Mouse (Mus musculus) forebrain, embryonic 12.5 days (tissue): ENCODE data around the gene Map3k19. TPM values are rescaled to one million over a fixed set of nuclear protein-coding genes. Genes with fewer than 3 reads are reported as not detected.

Experiments
- ATAC-seq: fragments of 200-750 bp; cut with Nextera tagmentation; 2 replicates; pipeline ENCODE4 v1.8.0; 2017; ENCODE audit warnings: moderate TSS enrichment; ENCODE audit not compliant: low FRiP score
- H3K27ac ChIP-seq: fragments of 300-500 bp; sonication (generic); 2 replicates; pipeline ENCODE4 v1.5.1; 2016; ENCODE audit warnings: mild to moderate bottlenecking
- H3K27me3 ChIP-seq: fragments of 300-500 bp; sonication (generic); 2 replicates; pipeline ENCODE4 v1.6.1; 2016; ENCODE audit warnings: mild to moderate bottlenecking
- H3K36me3 ChIP-seq: fragments of 300-500 bp; sonication (generic); replicated peaks from 2 replicates; pipeline ENCODE4 v1.6.1; 2016; ENCODE audit warnings: mild to moderate bottlenecking
- H3K4me1 ChIP-seq: fragments of 300-500 bp; sonication (generic); 2 replicates; pipeline ENCODE4 v1.6.1; 2016
- H3K4me2 ChIP-seq: fragments of 300-500 bp; sonication (generic); 2 replicates; pipeline ENCODE4 v1.6.1; 2016; ENCODE audit warnings: mild to moderate bottlenecking, moderate library complexity
- H3K4me3 ChIP-seq: fragments of 300-500 bp; sonication (generic); replicated peaks from 2 replicates; pipeline ENCODE4 v1.5.1; 2016; ENCODE audit warnings: mild to moderate bottlenecking
- H3K9ac ChIP-seq: fragments of 300-500 bp; sonication (generic); 2 replicates; pipeline ENCODE4 v1.6.1; 2016; ENCODE audit warnings: mild to moderate bottlenecking
- H3K9me3 ChIP-seq: fragments of 300-500 bp; sonication (generic); 2 replicates; pipeline ENCODE4 v1.6.1; 2016
- WGBS: fragments of 180-500 bp; shearing (Covaris S2); methylation state at CpG from one replicate; pipeline ENCODE4 v1.1.7; 2016; 5-methylcytosine and 5-hydroxymethylcytosine counted together
- polyA plus RNA-seq: library from polyadenylated mRNA; unstranded; fragments of >200 nt; fragmentation: Nextera tagmentation; extraction: Ambion mirVana; gene quantifications from 2 replicates; pipeline ENCODE4 v1.2.1, GENCODE M21; 2016

Gene Map3k19
- polyA plus RNA-seq, 1 experiment from 2014 or later: 0.17 TPM

DNA sequence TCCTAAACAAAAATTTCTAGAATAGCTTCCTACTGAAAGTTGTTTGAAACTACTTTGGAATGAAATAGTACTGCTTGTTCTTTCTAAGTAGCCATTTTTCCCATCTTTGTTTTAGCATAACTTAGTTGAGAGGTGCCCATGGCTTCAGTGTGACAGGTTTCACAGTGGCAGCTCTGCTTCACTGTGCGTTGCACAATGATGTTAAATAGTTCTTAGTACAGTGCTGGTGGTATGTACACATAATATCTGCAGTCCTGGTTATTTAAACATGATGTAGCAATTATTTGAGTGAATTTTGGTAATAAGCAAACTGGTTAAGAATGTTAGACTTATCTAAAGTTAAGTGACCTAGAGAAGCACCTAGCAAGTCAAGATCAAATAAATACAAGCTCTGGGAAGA lies 61.4 kb downstream of the Map3k19 start:
- H3K9ac ChIP-seq: no peak overlapping the region
- H3K4me1 ChIP-seq: no peaks in the 10 kb centered on the region
- no peak overlapping the region for H3K27ac ChIP-seq
- H3K9me3 ChIP-seq: no peaks in the 10 kb centered on the region
- 96% methylated on average over 1 of the region's 1 CpGs for WGBS
- H3K4me2 ChIP-seq: no peak overlapping the region
- no peak overlapping the region for H3K4me3 ChIP-seq
- H3K27me3 ChIP-seq: no peaks in the 10 kb centered on the region
- H3K36me3 ChIP-seq: peaks cover 17% of the 10 kb centered on the region
- no peak for ATAC-seq

GRCm38 (mm10) chr1:127788943-127789342 lies 65.9 kb downstream of the Map3k19 start:
- no peak overlapping the region for H3K9ac ChIP-seq
- no peak for ATAC-seq
- no peaks in the 10 kb centered on the region for H3K9me3 ChIP-seq
- no peaks in the 10 kb centered on the region for H3K27me3 ChIP-seq
- no peak overlapping the region for H3K27ac ChIP-seq
- H3K4me3 ChIP-seq: no peak overlapping the region
- no peaks in the 10 kb centered on the region for H3K4me1 ChIP-seq
- H3K4me2 ChIP-seq: no peak overlapping the region
- 85% methylated on average over 6 of the region's 6 CpGs for WGBS
- peaks cover 11% of the 10 kb centered on the region; the same call in 1 of the 2 replicates for H3K36me3 ChIP-seq

- no peak for ATAC-seq
- no peak overlapping the region for H3K4me3 ChIP-seq
- H3K27me3 ChIP-seq: no peaks in the 10 kb centered on the region
These were observed 68.9 kb downstream of the Map3k19 start for GRCm38 (mm10) chr1:127785882-127786281.

DNA sequence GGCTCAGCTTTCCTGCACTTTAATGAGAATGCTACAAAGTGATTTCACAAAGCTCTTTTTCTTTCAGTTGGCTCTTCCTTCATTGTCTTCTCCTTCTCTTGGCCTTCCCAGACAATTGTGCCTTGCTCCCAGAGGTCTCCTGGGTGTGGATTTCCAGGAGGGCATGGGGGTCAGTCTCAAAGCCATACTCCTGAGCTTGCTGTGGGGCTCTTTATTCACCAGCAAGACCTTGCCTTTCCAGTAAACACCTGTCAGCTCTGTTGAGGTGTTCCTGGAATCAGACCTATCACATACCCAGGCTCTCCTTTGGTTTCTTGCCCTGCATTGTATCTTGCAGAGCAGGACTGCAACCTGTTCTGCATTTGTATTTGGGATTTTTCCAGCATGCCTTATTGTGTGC lies 71.0 kb downstream of the Map3k19 start:
- peaks cover 36% of the 10 kb centered on the region for H3K4me1 ChIP-seq
- no peak for ATAC-seq
- H3K4me3 ChIP-seq: no peak overlapping the region
- no peak overlapping the region for H3K27ac ChIP-seq
- H3K27me3 ChIP-seq: no peaks in the 10 kb centered on the region
- no peaks in the 10 kb centered on the region for H3K9me3 ChIP-seq
- no peak overlapping the region for H3K9ac ChIP-seq
- H3K36me3 ChIP-seq: peaks cover 4% of the 10 kb centered on the region; the same call in 1 of the 2 replicates
- no peak overlapping the region for H3K4me2 ChIP-seq

More at GRCm38 (mm10) chr1:127785882-127786281, 68.9 kb downstream of the Map3k19 start:
- WGBS: 77% methylated on average over 1 of the region's 1 CpGs
- Histone ChIP-seq H3K36me3 (peaks cover 4% of the 10 kb centered on the region; the same call in 1 of the 2 replicates), H3K27ac (no peak overlapping the region), H3K4me1 (peaks cover 21% of the 10 kb centered on the region), H3K4me2 (no peak overlapping the region), H3K9me3 (no peaks in the 10 kb centered on the region), H3K9ac (no peak overlapping the region)

GRCm38 (mm10) chr1:127780849-127781248 lies 74.0 kb downstream of the Map3k19 start:
- ATAC-seq: no peak
- H3K9me3 ChIP-seq: no peaks in the 10 kb centered on the region
- WGBS: 60% methylated on average over 2 of the region's 2 CpGs
- peaks cover 8% of the 10 kb centered on the region for H3K36me3 ChIP-seq
- H3K27ac ChIP-seq: no peak overlapping the region
- no peak overlapping the region for H3K4me3 ChIP-seq
- H3K27me3 ChIP-seq: no peaks in the 10 kb centered on the region
- H3K9ac ChIP-seq: no peak overlapping the region
- H3K4me2 ChIP-seq: no peak overlapping the region
- peaks cover 50% of the 10 kb centered on the region for H3K4me1 ChIP-seq

- Histone ChIP-seq H3K4me1 (peaks cover 54% of the 10 kb centered on the region), H3K36me3 (peaks cover 8% of the 10 kb centered on the region), H3K27ac (no peak overlapping the region), H3K9me3 (no peaks in the 10 kb centered on the region), H3K27me3 (no peaks in the 10 kb centered on the region), H3K9ac (no peak overlapping the region), H3K4me2 (no peak overlapping the region), H3K4me3 (no peak overlapping the region)
- ATAC-seq: no peak
- WGBS: 23% methylated on average over 3 of the region's 3 CpGs
These were observed 74.7 kb downstream of the Map3k19 start for GRCm38 (mm10) chr1:127780142-127780541.

DNA sequence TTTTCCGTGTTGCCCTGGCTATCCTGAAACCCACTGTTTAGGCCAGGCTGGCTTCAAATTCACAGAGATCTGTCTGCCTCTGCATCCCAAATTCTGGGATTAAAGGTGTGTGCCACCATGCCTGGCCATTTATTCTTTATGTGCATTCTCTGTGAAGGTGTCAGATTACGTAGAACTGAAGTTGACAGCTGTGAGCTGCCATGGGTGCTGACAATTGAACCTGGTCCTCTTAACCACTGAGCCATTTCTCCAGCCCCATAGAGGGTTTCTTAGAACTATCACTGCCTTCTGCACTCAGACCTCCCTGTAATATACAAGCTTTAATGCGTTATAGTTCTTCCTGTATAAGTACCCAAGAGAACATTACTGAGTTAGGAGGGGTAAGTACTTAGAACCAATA lies 76.2 kb downstream of the Map3k19 start:
- Histone ChIP-seq H3K9me3 (no peaks in the 10 kb centered on the region), H3K4me3 (no peak overlapping the region), H3K27ac (no peak overlapping the region), H3K27me3 (no peaks in the 10 kb centered on the region), H3K4me2 (no peak overlapping the region), H3K9ac (no peak overlapping the region), H3K4me1 (peaks cover 54% of the 10 kb centered on the region), H3K36me3 (peaks cover 4% of the 10 kb centered on the region)
- ATAC-seq: no peak
- 94% methylated on average over 3 of the region's 3 CpGs for WGBS

- Histone ChIP-seq H3K27me3 (no peaks in the 10 kb centered on the region), H3K36me3 (peaks cover 4% of the 10 kb centered on the region), H3K9ac (no peak overlapping the region), H3K4me3 (no peak overlapping the region), H3K9me3 (no peaks in the 10 kb centered on the region), H3K27ac (no peak overlapping the region), H3K4me1 (peaks cover 46% of the 10 kb centered on the region), H3K4me2 (peak overlapping the region; percentile 38)
- no peak for ATAC-seq
- 80% methylated on average over 6 of the region's 6 CpGs for WGBS
These were observed 78.6 kb downstream of the Map3k19 start for GRCm38 (mm10) chr1:127776246-127776645.

- Histone ChIP-seq H3K36me3 (peaks cover 4% of the 10 kb centered on the region), H3K4me2 (peak overlapping the region; percentile 81), H3K9ac (peak overlapping the region; percentile 90), H3K9me3 (no peaks in the 10 kb centered on the region), H3K27ac (no peak overlapping the region), H3K4me1 (peaks cover 40% of the 10 kb centered on the region), H3K4me3 (peak overlapping the region; percentile 78), H3K27me3 (no peaks in the 10 kb centered on the region)
- ATAC-seq: no peak
- WGBS: 14% methylated on average over 10 of the region's 10 CpGs
These were observed 79.6 kb downstream of the Map3k19 start for GRCm38 (mm10) chr1:127775206-127775720.

DNA sequence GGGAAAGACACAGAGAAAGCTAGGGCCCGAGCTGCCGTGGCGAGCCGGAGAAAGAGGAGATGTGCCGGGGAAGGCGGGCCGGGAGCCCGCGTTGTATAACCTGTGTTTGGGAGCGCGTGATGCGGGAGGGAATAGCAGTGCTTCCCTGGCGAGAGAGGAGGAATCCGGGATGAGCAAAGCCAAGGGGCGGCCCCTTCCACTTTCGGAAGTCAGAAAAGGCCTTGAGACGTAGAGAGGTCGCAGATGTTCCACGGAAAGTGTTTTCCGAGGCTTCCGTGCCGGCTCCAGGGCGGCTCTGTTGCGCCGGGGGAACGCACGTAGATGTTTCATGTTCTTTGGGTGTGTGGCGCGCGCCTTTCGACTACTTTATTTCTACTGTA lies 80.3 kb downstream of the Map3k19 start:
- peak overlapping the region; percentile 91 for H3K27ac ChIP-seq
- WGBS: under 1% methylated on average over 31 of the region's 31 CpGs
- H3K4me3 ChIP-seq: peak overlapping the region; percentile 78
- peaks cover 33% of the 10 kb centered on the region for H3K4me1 ChIP-seq
- H3K9ac ChIP-seq: peak overlapping the region; percentile 90
- H3K9me3 ChIP-seq: no peaks in the 10 kb centered on the region
- no peak; the same call in none of the 2 replicates for ATAC-seq
- peaks cover 4% of the 10 kb centered on the region for H3K36me3 ChIP-seq
- peak overlapping the region; percentile 81 for H3K4me2 ChIP-seq
- no peaks in the 10 kb centered on the region for H3K27me3 ChIP-seq

- ATAC-seq: peak; percentile 99
- H3K36me3 ChIP-seq: peaks cover 4% of the 10 kb centered on the region
- peak within 1 kb of the TSS; percentile 90 for H3K9ac ChIP-seq
- WGBS: under 1% methylated on average over 63 of the region's 63 CpGs
- H3K4me3 ChIP-seq: peak within 1 kb of the TSS; percentile 78
- H3K27me3 ChIP-seq: no peaks in the 10 kb centered on the region
- H3K9me3 ChIP-seq: no peaks in the 10 kb centered on the region
- H3K4me2 ChIP-seq: peak within 1 kb of the TSS; percentile 81
- H3K27ac ChIP-seq: peak within 1 kb of the TSS; percentile 91
- H3K4me1 ChIP-seq: peaks cover 27% of the 10 kb centered on the region
These were observed 80.9 kb downstream of the Map3k19 start, which contains the start of gene Ccnt2 for GRCm38 (mm10) chr1:127773803-127774500. Ccnt2 (plus strand) TSS chr1:127774164.

- Histone ChIP-seq H3K4me1 (peaks cover 27% of the 10 kb centered on the region), H3K4me3 (peak overlapping the region; percentile 78), H3K4me2 (peak overlapping the region; percentile 63), H3K36me3 (0 out of 2 replicates have a peak, but pooled peaks cover under 1% of the 10 kb centered on the region), H3K9me3 (no peaks in the 10 kb centered on the region), H3K27ac (peak overlapping the region; percentile 74), H3K27me3 (no peaks in the 10 kb centered on the region), H3K9ac (peak overlapping the region; percentile 56)
- WGBS: under 1% methylated on average over 14 of the region's 14 CpGs
- peak; percentile 47 for ATAC-seq
These were observed 81.5 kb downstream of the Map3k19 start for GRCm38 (mm10) chr1:127773198-127773802.
